Mouse (Mus musculus): Measurements from ENCODE around the gene Lcat.

The Lcat gene

DNA sequence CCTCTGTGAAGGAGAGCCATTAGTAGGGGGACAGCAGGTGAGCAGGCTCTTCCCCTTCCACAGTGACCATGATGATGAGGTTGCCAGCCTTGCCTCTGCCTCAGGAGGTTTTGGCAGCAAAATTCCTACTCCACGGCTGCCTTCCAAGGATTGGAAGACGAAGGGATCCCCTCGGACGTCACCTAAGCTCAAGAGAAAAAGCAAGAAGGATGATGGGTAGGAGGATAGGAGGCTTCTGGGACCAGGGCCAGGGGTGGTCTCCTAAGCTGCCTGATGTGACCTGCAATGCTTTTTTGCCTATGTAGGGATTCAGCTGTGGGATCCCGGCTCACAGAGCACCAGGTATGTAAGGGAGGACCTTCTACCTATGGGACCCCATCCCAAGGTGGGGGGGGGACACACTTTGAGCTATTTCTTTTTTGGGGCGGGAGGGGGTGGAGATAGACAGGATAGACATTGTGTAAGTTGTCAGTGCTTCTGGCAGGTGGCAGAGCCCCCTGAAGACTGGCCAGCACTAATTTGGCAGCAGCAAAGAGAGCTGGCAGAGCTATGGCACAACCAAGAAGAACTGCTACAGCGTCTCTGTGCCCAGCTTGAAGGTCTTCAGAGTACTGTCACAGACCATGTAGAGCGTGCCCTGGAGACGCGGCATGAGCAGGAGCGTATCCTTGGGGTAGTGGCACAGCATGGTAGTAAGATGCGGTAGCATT is 53.3 kb downstream of the Lcat start:
- DNase-seq (ENCODE audit: low read depth, low spot score): no peak
